Comparison of ENCODE assay signal across 8 mouse cellular contexts in genomic region chrX:169319945-169320667, GRCm38 (mm10). TPM values are rescaled to one million over a fixed set of nuclear protein-coding genes. Genes with fewer than 3 reads are reported as not detected.
DNase-seq lines count a peak whose midpoint lies in the region; ATAC-seq and TF ChIP-seq lines count a peak whose summit lies in the region.

TSS of gene Hccs (minus strand) at chrX:169320372.

- H3K4me2 ChIP-seq in forebrain, embryonic 16.5 days (ENCODE audit: low read length) = peak within 1 kb of the TSS; percentile 56
- H3K4me2 ChIP-seq in lung, embryonic 14.5 days = peak within 1 kb of the TSS; percentile 59

- H3K36me3 ChIP-seq in G1E (replicated peaks) = peaks cover 23% of the 10 kb centered on the region
- H3K36me3 ChIP-seq in forebrain, embryonic 16.5 days (ENCODE audit: control insufficient read depth, insufficient read depth) = no peaks in the 10 kb centered on the region
- peaks cover 4% of the 10 kb centered on the region; the same call in 1 of the 2 replicates for H3K36me3 ChIP-seq in lung, embryonic 14.5 days (ENCODE audit: insufficient read depth)
- H3K36me3 ChIP-seq in thymus, adult 2 months (ENCODE audit: control insufficient read depth, insufficient read depth, low read length) = no peaks in the 10 kb centered on the region

- peak within 1 kb of the TSS; percentile 74 for H3K9ac ChIP-seq in forebrain, embryonic 16.5 days (replicated peaks; ENCODE audit: low read depth, low read length)
- H3K9ac ChIP-seq in lung, embryonic 14.5 days = peak within 1 kb of the TSS; percentile 62

- DNase-seq in G1E (ENCODE audit: low spot score) = peak; percentile 71
- DNase-seq in cerebellum, adult 18-20 months = peak; percentile 83 to 91
- peak; percentile 85 to 88 for DNase-seq in heart, postnatal 36 days
- peak; percentile 81 to 89 for DNase-seq in layer of hippocampus, adult 2 months (ENCODE audit: low spot score in 2 of 2)
- DNase-seq in lung, embryonic 14.5 days = peak; percentile 92
- DNase-seq in thymus, adult 2 months = peak; percentile 83

- H3K4me1 ChIP-seq in G1E (ENCODE audit: insufficient read depth, low read depth, low read length) = peaks cover 7% of the 10 kb centered on the region
- H3K4me1 ChIP-seq in forebrain, embryonic 16.5 days (replicated peaks; ENCODE audit: control insufficient read depth, insufficient read depth, low read length) = peaks cover 9% of the 10 kb centered on the region; the same call in 1 of the 2 replicates
- H3K4me1 ChIP-seq in lung, embryonic 14.5 days (ENCODE audit: insufficient read depth) = no peaks in the 10 kb centered on the region
- no peaks in the 10 kb centered on the region for H3K4me1 ChIP-seq in olfactory bulb, adult 2 months (ENCODE audit: control insufficient read depth, insufficient read depth, low read length)
- H3K4me1 ChIP-seq in thymus, adult 2 months (replicated peaks; ENCODE audit: control insufficient read depth, insufficient read depth, low read length) = peaks cover 5% of the 10 kb centered on the region; the same call in 1 of the 2 replicates

- peak within 1 kb of the TSS; percentile 80 for H3K27ac ChIP-seq in forebrain, embryonic 16.5 days (ENCODE audit: low read length)
- H3K27ac ChIP-seq in layer of hippocampus, adult 2 months = peak within 1 kb of the TSS; percentile 90
- H3K27ac ChIP-seq in lung, embryonic 14.5 days (ENCODE audit: low read depth) = peak within 1 kb of the TSS; percentile 83
- peak within 1 kb of the TSS; percentile 33; the same call in 1 of the 2 replicates for H3K27ac ChIP-seq in olfactory bulb, adult 2 months (ENCODE audit: insufficient read depth, low read depth, low read length)
- peak within 1 kb of the TSS; percentile 2; the same call in 1 of the 2 replicates for H3K27ac ChIP-seq in thymus, adult 2 months (ENCODE audit: control insufficient read depth, insufficient read depth, low read length)

- no peak for TF ChIP-seq CTCF in G1E (IDR thresholded peaks at IDR 0.05; ENCODE audit: low read depth, low read length)
- TF ChIP-seq CTCF in layer of hippocampus, adult 2 months (conservative IDR thresholded peaks at IDR 0.05) = no peak; the same call in 1 of the 2 replicates
- TF ChIP-seq CTCF in lung, embryonic 14.5 days (IDR thresholded peaks at IDR 0.05; ENCODE audit: low read depth) = no peak
- no peak for TF ChIP-seq CTCF in olfactory bulb, adult 2 months (IDR thresholded peaks at IDR 0.05; ENCODE audit: insufficient read depth, low read depth, low read length)
- peak; percentile 45; the same call in 1 of the 2 replicates for TF ChIP-seq CTCF in thymus, adult 2 months (IDR thresholded peaks at IDR 0.05; ENCODE audit: borderline replicate concordance, control insufficient read depth, extremely low read depth, insufficient read depth, low read length, poor library complexity)

- no peaks in the 10 kb centered on the region for H3K27me3 ChIP-seq in G1E (ENCODE audit: insufficient read depth, low read length)
- no peaks in the 10 kb centered on the region for H3K27me3 ChIP-seq in forebrain, embryonic 16.5 days (replicated peaks; ENCODE audit: control insufficient read depth, insufficient read depth, low read length)
- no peaks in the 10 kb centered on the region for H3K27me3 ChIP-seq in lung, embryonic 14.5 days (ENCODE audit: insufficient read depth, low read length)
- no peaks in the 10 kb centered on the region for H3K27me3 ChIP-seq in thymus, adult 2 months (ENCODE audit: control insufficient read depth, insufficient read depth, low read length)

- intact Hi-C loops in heart, postnatal 36 days (cut with DNase I) = loop anchor here (5.0 kb wide), 1 partner anchor 648 kb away; the partner anchor contains the start of gene Msl3

- ATAC-seq in G1E (ENCODE audit: extremely low read depth, insufficient number of reproducible peaks, low FRiP score, poor library complexity, severe bottlenecking) = peak; percentile 99
- peak; percentile 100 for ATAC-seq in forebrain, embryonic 16.5 days
- ATAC-seq in lung, embryonic 14.5 days (ENCODE audit: insufficient read depth) = peak; percentile 100

- WGBS in forebrain, embryonic 16.5 days = 29% methylated on average over 62 of the region's 97 CpGs
- WGBS in lung, embryonic 14.5 days = 11% methylated on average over 66 of the region's 97 CpGs
- WGBS in olfactory bulb, adult 2 months = 27% methylated on average over 93 of the region's 97 CpGs
- 2% methylated on average over 76 of the region's 97 CpGs for WGBS in thymus, adult 2 months

- H3K9me3 ChIP-seq in G1E (replicated peaks) = no peaks in the 10 kb centered on the region
- H3K9me3 ChIP-seq in forebrain, embryonic 16.5 days (ENCODE audit: control insufficient read depth, low read length) = no peaks in the 10 kb centered on the region
- H3K9me3 ChIP-seq in lung, embryonic 14.5 days (ENCODE audit: low read depth, low read length) = no peaks in the 10 kb centered on the region

- peak within 1 kb of the TSS; percentile 83 for H3K4me3 ChIP-seq in G1E (ENCODE audit: low read depth, low read length)
- peak within 1 kb of the TSS; percentile 67 for H3K4me3 ChIP-seq in forebrain, embryonic 16.5 days (replicated peaks; ENCODE audit: low read length)
- H3K4me3 ChIP-seq in layer of hippocampus, adult 2 months = peak within 1 kb of the TSS; percentile 70
- peak within 1 kb of the TSS; percentile 55 for H3K4me3 ChIP-seq in lung, embryonic 14.5 days (ENCODE audit: low read depth, low read length)
- peak within 1 kb of the TSS; percentile 86 for H3K4me3 ChIP-seq in olfactory bulb, adult 2 months (ENCODE audit: insufficient read depth, low read depth, low read length)
- peak within 1 kb of the TSS; percentile 61 for H3K4me3 ChIP-seq in thymus, adult 2 months (ENCODE audit: control insufficient read depth, insufficient read depth, low read length)

- TF ChIP-seq POLR2A in olfactory bulb, adult 2 months (IDR thresholded peaks at IDR 0.05; ENCODE audit: insufficient read depth, low read depth, low read length) = no peak
- no peak; the same call in 1 of the 2 replicates for TF ChIP-seq POLR2A in thymus, adult 2 months (IDR thresholded peaks at IDR 0.05; ENCODE audit: control insufficient read depth, extremely low read depth, insufficient read depth, low read length, poor library complexity)

RNA-seq across cellular contexts. Expression of gene Hccs, which starts in this region (rescaled TPM):
- total RNA-seq in G1E (2014; fragmentation: Nextera tagmentation) (40.0 and 46.7 TPM in 2 replicates), G1E (2017) (66.8 and 67.2 TPM in 2 replicates)
- 8.2 and 8.8 TPM in 2 replicates for polyA plus RNA-seq in G1E (2012)
- polyA plus RNA-seq in forebrain, embryonic 16.5 days (2015; fragmentation: Nextera tagmentation; extraction: Ambion mirVana) = 34.3 and 42.9 TPM in 2 replicates
- total RNA-seq in heart, postnatal 36 days (2021) = 10 to 100 TPM; 63.3 to 70.0 TPM
- 10 to 100 TPM; 19.3 to 23.2 TPM for total RNA-seq in layer of hippocampus, adult 2 months (2021)
- polyA plus RNA-seq in lung, embryonic 14.5 days (2014; fragmentation: Nextera tagmentation; extraction: Ambion mirVana) = 30.2 and 33.9 TPM in 2 replicates
- polyA plus RNA-seq in olfactory bulb, adult 2 months (2012; ENCODE audit: insufficient read depth, insufficient read length, low replicate concordance, missing spikeins) = not detected in 2 replicates
- polyA plus RNA-seq in thymus, adult 2 months (2012; rRNA removed) = 15.9 and 16.7 TPM in 2 replicates

Comparison
In these comparisons a context has a peak if more than half of its experiments do, and no peak if none do; other contexts are left out.
1. Peak in every context shown above with its lines: DNase-seq, ATAC-seq, H3K4me3 ChIP-seq and H3K27ac ChIP-seq.
2. H3K27ac ChIP-seq: peak in every context shown above with its lines; median percentile 90 in layer of hippocampus, adult 2 months; 83 in lung, embryonic 14.5 days; 80 in forebrain, embryonic 16.5 days; 33 in olfactory bulb, adult 2 months; 2 in thymus, adult 2 months.